Mouse (Mus musculus) lung, postnatal 0 days (tissue): ENCODE results near the gene Zfp658.

Source experiments
- CTCF ChIP-seq: IDR thresholded peaks from 2 replicates; pipeline ENCODE4 v1.5.1; 2016; ENCODE audit warnings: antibody characterized with exemption, mild to moderate bottlenecking
- EP300 ChIP-seq: IDR thresholded peaks from 2 replicates; pipeline ENCODE4 v1.6.1; 2016; ENCODE audit warnings: antibody characterized with exemption, mild to moderate bottlenecking, control low read depth

DNA sequence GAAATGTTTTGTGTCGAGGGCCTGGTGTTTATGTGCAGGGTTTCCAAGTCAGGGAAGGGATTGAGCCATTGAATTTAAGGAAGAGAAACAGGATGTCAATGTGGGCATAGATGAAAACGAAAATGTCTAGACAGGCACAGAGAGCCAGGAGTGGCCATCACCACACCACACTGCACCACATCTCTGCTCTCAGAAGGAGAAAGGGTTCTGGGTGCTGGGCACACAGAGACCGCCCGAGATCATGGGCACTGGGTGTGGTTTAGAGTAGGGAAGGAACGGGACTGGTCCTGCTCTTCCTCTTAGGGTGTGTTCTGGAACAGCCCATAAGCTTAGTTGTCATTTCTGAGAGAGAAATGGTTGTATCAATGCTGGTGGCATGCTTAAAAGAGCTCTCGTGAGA is 1.2 kb downstream of the Zfp658 start:
- TF ChIP-seq CTCF (no peak), EP300 (no peak)
